Mouse (Mus musculus): ENCODE data around the gene Tcf12. TPM values are rescaled to one million over a fixed set of nuclear protein-coding genes. Genes with fewer than 3 reads are reported as not detected.

Gene Tcf12
- polyA plus RNA-seq, 1 experiment from 2014 or later: 43.6 TPM

Small RNA genes within 50 kb of the gene (microRNA-seq; reads per million reads assigned to microRNA genes)
- gene Gm27450: not detected

Other genes with a start within 250 kb of the Tcf12 start
- gene Zfp280d, start 163.0 kb upstream of the Tcf12 start, polyA plus RNA-seq (2015; fragmentation: Nextera tagmentation; extraction: Ambion mirVana): 28.8 and 34.5 TPM in 2 replicates

All from stomach, embryonic 16.5 days (tissue).